Mouse (Mus musculus) CH12.LX (cell line): ENCODE measurements around the gene Tmem106c. TPM values are rescaled to one million over a fixed set of nuclear protein-coding genes. Genes with fewer than 3 reads are reported as not detected.

Experiments
- DNase-seq: peaks from one replicate; pipeline ENCODE4 v3.0.0-alpha.2; 2013; ENCODE audit errors: extremely low read depth
- H3K27ac ChIP-seq: 2 replicates; pipeline ENCODE4 v1.5.1; 2012; ENCODE audit warnings: low read depth, mild to moderate bottlenecking, control low read depth, moderate library complexity; ENCODE audit not compliant: insufficient read depth
- H3K27me3 ChIP-seq: replicated peaks from 2 replicates; pipeline ENCODE3; 2012; ENCODE audit warnings: inconsistent platforms
- H3K36me3 ChIP-seq, 2 experiments: replicated peaks in 1 of 2; 2 replicates each; pipeline versions ENCODE3 to v1.6.1; 2012; ENCODE audit warnings: inconsistent platforms in 1 of 2, low read length in 1 of 2, mild to moderate bottlenecking in 1 of 2, mixed read lengths in 1 of 2, moderate library complexity in 1 of 2; ENCODE audit not compliant: control insufficient read depth in 1 of 2, insufficient read depth in 1 of 2
- H3K4me1 ChIP-seq, 2 experiments: 2 replicates each; pipeline ENCODE4 v1.6.1; 2012; ENCODE audit warnings: inconsistent platforms in 1 of 2, moderate library complexity in 1 of 2; ENCODE audit not compliant: insufficient read depth in 2 of 2, control insufficient read depth in 1 of 2
- H3K4me2 ChIP-seq: 2 replicates; pipeline ENCODE4 v1.6.1; 2012; ENCODE audit warnings: low read depth, mild to moderate bottlenecking, control low read depth; ENCODE audit not compliant: poor library complexity, insufficient read depth, severe bottlenecking
- H3K4me3 ChIP-seq, 3 experiments: fragments of 150-350 bp in 1 of 3; sonication (generic) in 1 of 3; replicated peaks in 1 of 3; 2 replicates each; pipeline versions ENCODE3 to v1.5.1; 2011 to 2012; ENCODE audit warnings: low read depth in 2 of 3, low read length in 2 of 3, mild to moderate bottlenecking in 2 of 3, moderate library complexity in 2 of 3, control low read depth in 1 of 3, improper control_type of control experiment in 1 of 3, inconsistent platforms in 1 of 3, mixed read lengths in 1 of 3; ENCODE audit not compliant: poor library complexity in 1 of 3
- H3K79me2 ChIP-seq: replicated peaks from 2 replicates; pipeline ENCODE4 v1.6.1; 2012; ENCODE audit warnings: mild to moderate bottlenecking, moderate library complexity; ENCODE audit not compliant: control insufficient read depth, poor library complexity, insufficient read depth, severe bottlenecking; ENCODE audit errors: extremely low read depth
- H3K9ac ChIP-seq: 2 replicates; pipeline ENCODE4 v1.6.1; 2012; ENCODE audit warnings: low read depth, mild to moderate bottlenecking, control low read depth, moderate library complexity; ENCODE audit not compliant: insufficient read depth
- H3K9me3 ChIP-seq: replicated peaks from 2 replicates; pipeline ENCODE3; 2012; ENCODE audit warnings: low read length, inconsistent platforms, mixed read lengths
- BHLHE40 ChIP-seq: IDR thresholded peaks from 2 replicates; pipeline ENCODE4 v1.6.1; 2011; ENCODE audit warnings: mild to moderate bottlenecking, low read depth, low read length, improper control_type of control experiment
- CHD1 ChIP-seq: IDR thresholded peaks from 2 replicates; pipeline ENCODE4 v1.6.1; 2012; ENCODE audit warnings: low read depth, low read length, improper control_type of control experiment, inconsistent platforms
- CHD2 ChIP-seq: IDR thresholded peaks from 2 replicates; pipeline ENCODE4 v1.6.1; 2011; ENCODE audit warnings: low read length, improper control_type of control experiment
- E2F4 ChIP-seq: IDR thresholded peaks from 2 replicates; pipeline ENCODE4 v1.6.1; 2011; ENCODE audit warnings: low read depth, low read length, improper control_type of control experiment; ENCODE audit not compliant: insufficient replicate concordance
- EP300 ChIP-seq: IDR thresholded peaks from 2 replicates; pipeline ENCODE4 v1.6.1; 2011; ENCODE audit warnings: low read length, improper control_type of control experiment
- ETS1 ChIP-seq: conservative IDR thresholded peaks from 2 replicates; pipeline ENCODE4 v1.6.1; 2012; ENCODE audit warnings: low read depth, mild to moderate bottlenecking, inconsistent platforms, low read length, improper control_type of control experiment, moderate library complexity
- IRF4 ChIP-seq: IDR thresholded peaks from 2 replicates; pipeline ENCODE4 v1.6.1; 2014; ENCODE audit warnings: low read depth, mild to moderate bottlenecking, inconsistent platforms, low read length, improper control_type of control experiment
- JUN ChIP-seq: IDR thresholded peaks from 2 replicates; pipeline ENCODE4 v1.6.1; 2011; ENCODE audit warnings: low read depth, mild to moderate bottlenecking, low read length, improper control_type of control experiment, moderate library complexity; ENCODE audit not compliant: insufficient read depth
- JUND ChIP-seq: conservative IDR thresholded peaks from 2 replicates; pipeline ENCODE4 v1.6.1; 2011; ENCODE audit warnings: low read depth, low read length, improper control_type of control experiment
- KAT2A ChIP-seq: IDR thresholded peaks from 2 replicates; pipeline ENCODE4 v1.6.1; 2012; ENCODE audit warnings: low read length, improper control_type of control experiment, inconsistent platforms; ENCODE audit not compliant: insufficient replicate concordance
- MAFK ChIP-seq: IDR thresholded peaks from 2 replicates; pipeline ENCODE4 v1.6.1; 2011; ENCODE audit warnings: low read length, improper control_type of control experiment; ENCODE audit not compliant: insufficient replicate concordance
- MAX ChIP-seq: IDR thresholded peaks from 2 replicates; pipeline ENCODE4 v1.6.1; 2011; ENCODE audit warnings: low read length, improper control_type of control experiment
- MAZ ChIP-seq: IDR thresholded peaks from 2 replicates; pipeline ENCODE4 v1.6.1; 2012; ENCODE audit warnings: low read depth, mild to moderate bottlenecking, inconsistent platforms, low read length, improper control_type of control experiment, moderate library complexity
- MEF2A ChIP-seq: IDR thresholded peaks from 2 replicates; pipeline ENCODE4 v1.6.1; 2014; ENCODE audit warnings: low read depth, mild to moderate bottlenecking, inconsistent platforms, low read length, improper control_type of control experiment, borderline replicate concordance
- MXI1 ChIP-seq: IDR thresholded peaks from 2 replicates; pipeline ENCODE4 v1.6.1; 2011; ENCODE audit warnings: mild to moderate bottlenecking, low read depth, low read length, improper control_type of control experiment
- MYC ChIP-seq: IDR thresholded peaks from 2 replicates; pipeline ENCODE4 v1.6.1; 2011; ENCODE audit warnings: low read depth, mild to moderate bottlenecking, improper control_type of control experiment, low read length
- NELFE ChIP-seq: IDR thresholded peaks from 2 replicates; pipeline ENCODE4 v1.6.1; 2011; ENCODE audit warnings: low read depth, low read length, improper control_type of control experiment
- NRF1 ChIP-seq: IDR thresholded peaks from 2 replicates; pipeline ENCODE4 v1.6.1; 2014; ENCODE audit warnings: low read depth, mild to moderate bottlenecking, inconsistent platforms, low read length, improper control_type of control experiment, moderate library complexity
- POLR2A ChIP-seq: IDR thresholded peaks from 2 replicates; pipeline ENCODE4 v1.6.1; 2011; ENCODE audit warnings: low read depth, mild to moderate bottlenecking, improper control_type of control experiment, low read length
- POLR2AphosphoS2 ChIP-seq: IDR thresholded peaks from 2 replicates; pipeline ENCODE4 v1.6.1; 2011; ENCODE audit warnings: low read depth, low read length, improper control_type of control experiment
- RAD21 ChIP-seq: IDR thresholded peaks from 2 replicates; pipeline ENCODE4 v1.6.1; 2011; ENCODE audit warnings: low read depth, mild to moderate bottlenecking, low read length, improper control_type of control experiment, moderate library complexity
- TBP ChIP-seq: conservative IDR thresholded peaks from 2 replicates; pipeline ENCODE4 v1.6.1; 2011; ENCODE audit warnings: low read depth, low read length, improper control_type of control experiment
- TCF12 ChIP-seq: IDR thresholded peaks from 2 replicates; pipeline ENCODE4 v1.6.1; 2014; ENCODE audit warnings: low read depth, mild to moderate bottlenecking, inconsistent platforms, low read length, improper control_type of control experiment
- UBTF ChIP-seq: IDR thresholded peaks from 2 replicates; pipeline ENCODE4 v1.6.1; 2012; ENCODE audit warnings: low read depth, mild to moderate bottlenecking, inconsistent platforms, low read length, improper control_type of control experiment, moderate library complexity
- ZKSCAN1 ChIP-seq: IDR thresholded peaks from 2 replicates; pipeline ENCODE4 v1.6.1; 2012; ENCODE audit warnings: low read depth, inconsistent platforms, low read length, improper control_type of control experiment, borderline replicate concordance
- ZMIZ1 ChIP-seq: IDR thresholded peaks from 2 replicates; pipeline ENCODE4 v1.6.1; 2012; ENCODE audit warnings: low read depth, mild to moderate bottlenecking, inconsistent platforms, low read length, improper control_type of control experiment
- dilution Hi-C: fragments of 300-500 bp; cut with MboI; formaldehyde crosslinking; loops from 2 replicates; pipeline ENCODE4 v1.14.3; 2020; ENCODE audit warnings: low sequenced_read_pairs; ENCODE audit not compliant: extremely low pct_unique_long_range_greater_than_20kb, extremely low pct_ligation_motif_present
- in situ Hi-C: fragments of 300-500 bp; cut with MboI; formaldehyde crosslinking; loops from 3 replicates; pipeline ENCODE4 v1.14.3; 2019; ENCODE audit warnings: low sequenced_read_pairs, low pct_ligation_motif_present, low pct_unique_long_range_greater_than_20kb, mixed read lengths
- polyA plus RNA-seq: library from polyadenylated mRNA; unstranded; fragments of >175 nt; gene quantifications from 2 replicates; pipeline ENCODE4 v1.2.1, GENCODE M21; 2012; ENCODE audit warnings: low read depth; ENCODE audit not compliant: insufficient read length
- total RNA-seq, 2 experiments: library from RNA; depleted of rRNA; stranded (reverse); fragments of 300-350 nt in 1 of 2; fragments of >200 nt in 1 of 2; gene quantifications; 2 replicates each; pipeline ENCODE4 v1.2.3; 2012 to 2014

Gene Tmem106c
- total and polyA plus RNA-seq, 3 experiments: 18.5 to 25.7 (median 25.5) TPM

DNA sequence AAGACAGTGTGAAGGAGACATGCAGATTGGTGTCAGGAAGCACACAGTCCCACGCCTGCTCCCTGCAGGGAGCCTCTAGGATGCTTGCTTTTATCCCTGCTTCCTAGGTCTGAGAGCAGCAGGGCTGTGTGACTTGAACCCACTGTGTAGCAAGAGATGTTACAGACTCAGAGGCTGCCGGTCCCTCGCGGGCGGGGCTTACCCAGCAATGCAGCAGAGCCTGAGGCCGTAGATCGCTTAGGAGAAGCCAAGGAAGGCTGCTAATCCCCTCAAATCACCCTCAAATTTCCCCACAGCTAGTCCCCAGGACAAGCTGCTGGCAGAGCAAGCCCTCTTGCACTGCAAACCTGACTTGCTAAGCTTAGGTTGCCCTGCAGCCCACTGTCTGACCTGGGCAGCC, 15.3 kb upstream of the Tmem106c start:
- dilution Hi-C loops: no loop called here
- Histone ChIP-seq H3K4me2 (no peak overlapping the region), H3K27ac (no peak overlapping the region), H3K9ac (no peak overlapping the region), H3K4me1 (peaks cover 0 to 12% of the 10 kb centered on the region in 2 experiments; a peak in 2 of 4 replicates), H3K9me3 (no peaks in the 10 kb centered on the region), H3K79me2 (no peaks in the 10 kb centered on the region), H3K27me3 (peaks cover 24% of the 10 kb centered on the region), H3K36me3 (no peaks in the 10 kb centered on the region), H3K4me3 (no peak overlapping the region)
- TF ChIP-seq MXI1 (no peak), MYC (no peak), NELFE (no peak), NRF1 (no peak), RAD21 (no peak), KAT2A (no peak), POLR2A (no peak), ZKSCAN1 (no peak), MAZ (no peak), TBP (no peak), CHD2 (no peak), IRF4 (no peak), POLR2AphosphoS2 (no peak), ETS1 (no peak), JUN (no peak), BHLHE40 (no peak), MAX (no peak)
- no peak for DNase-seq
- in situ Hi-C loops: loop anchor here (10.0 kb wide), 1 partner anchor 234 kb away; no protein-coding TSS in a partner anchor

DNA sequence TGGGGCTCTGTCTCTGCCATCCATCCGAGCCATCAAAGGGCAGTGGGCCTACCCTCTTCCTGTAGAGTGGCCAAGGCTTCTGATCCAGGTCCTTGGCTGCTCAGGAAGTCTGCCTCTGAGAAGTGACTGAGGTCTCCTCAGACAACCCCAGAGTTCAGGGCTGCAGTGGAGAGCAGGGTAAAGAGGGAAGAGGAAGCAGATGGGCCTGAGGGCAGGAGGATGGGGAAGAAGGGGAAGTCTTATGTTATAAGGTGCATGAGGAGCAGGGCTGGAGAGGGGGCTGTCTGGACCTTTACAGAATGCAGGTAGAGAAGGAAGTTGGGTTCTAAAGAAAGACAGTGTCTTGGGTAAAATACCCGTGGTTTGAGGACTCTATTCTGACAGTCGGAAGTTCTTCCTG, 14.3 kb upstream of the Tmem106c start:
- Histone ChIP-seq H3K9me3 (no peaks in the 10 kb centered on the region), H3K27me3 (peaks cover 31% of the 10 kb centered on the region), H3K36me3 (no peaks in the 10 kb centered on the region), H3K9ac (no peak overlapping the region), H3K4me2 (no peak overlapping the region), H3K4me1 (peaks cover 0 to 18% of the 10 kb centered on the region in 2 experiments; a peak in 2 of 4 replicates), H3K79me2 (no peaks in the 10 kb centered on the region), H3K4me3 (no peak overlapping the region), H3K27ac (no peak overlapping the region)
- in situ Hi-C loops (loop anchor here (10.0 kb wide), 1 partner anchor 235 kb away; no protein-coding TSS in a partner anchor), dilution Hi-C loops (loop anchor here (25.0 kb wide), 1 partner anchor 162 kb away; the partner anchor contains the start of gene Slc48a1)
- DNase-seq: no peak
- TF ChIP-seq ZMIZ1 (no peak), RAD21 (no peak), E2F4 (no peak), BHLHE40 (no peak), NRF1 (no peak), ETS1 (no peak), KAT2A (no peak), TBP (no peak), EP300 (no peak), POLR2A (no peak), JUN (no peak), TCF12 (no peak), MXI1 (no peak), IRF4 (no peak), JUND (no peak), MAFK (no peak), MEF2A (no peak), UBTF (no peak), CHD1 (no peak)
